Mouse (Mus musculus) brain, embryonic 14.5 days (tissue): ENCODE data around the gene Astn2.

Experiments
- CTCF ChIP-seq: fragments of 200-500 bp; IDR thresholded peaks from 2 replicates; pipeline ENCODE4 v1.5.1; 2012; ENCODE audit warnings: inconsistent platforms, mild to moderate bottlenecking, moderate library complexity, borderline replicate concordance; ENCODE audit not compliant: insufficient read depth, insufficient read length; ENCODE audit errors: extremely low read depth
- POLR2A ChIP-seq: fragments of 200-500 bp; IDR thresholded peaks from 2 replicates; pipeline ENCODE4 v1.6.1; 2012; ENCODE audit warnings: mild to moderate bottlenecking, inconsistent platforms, borderline replicate concordance; ENCODE audit not compliant: poor library complexity, insufficient read depth, insufficient read length, severe bottlenecking; ENCODE audit errors: extremely low read depth

DNA sequence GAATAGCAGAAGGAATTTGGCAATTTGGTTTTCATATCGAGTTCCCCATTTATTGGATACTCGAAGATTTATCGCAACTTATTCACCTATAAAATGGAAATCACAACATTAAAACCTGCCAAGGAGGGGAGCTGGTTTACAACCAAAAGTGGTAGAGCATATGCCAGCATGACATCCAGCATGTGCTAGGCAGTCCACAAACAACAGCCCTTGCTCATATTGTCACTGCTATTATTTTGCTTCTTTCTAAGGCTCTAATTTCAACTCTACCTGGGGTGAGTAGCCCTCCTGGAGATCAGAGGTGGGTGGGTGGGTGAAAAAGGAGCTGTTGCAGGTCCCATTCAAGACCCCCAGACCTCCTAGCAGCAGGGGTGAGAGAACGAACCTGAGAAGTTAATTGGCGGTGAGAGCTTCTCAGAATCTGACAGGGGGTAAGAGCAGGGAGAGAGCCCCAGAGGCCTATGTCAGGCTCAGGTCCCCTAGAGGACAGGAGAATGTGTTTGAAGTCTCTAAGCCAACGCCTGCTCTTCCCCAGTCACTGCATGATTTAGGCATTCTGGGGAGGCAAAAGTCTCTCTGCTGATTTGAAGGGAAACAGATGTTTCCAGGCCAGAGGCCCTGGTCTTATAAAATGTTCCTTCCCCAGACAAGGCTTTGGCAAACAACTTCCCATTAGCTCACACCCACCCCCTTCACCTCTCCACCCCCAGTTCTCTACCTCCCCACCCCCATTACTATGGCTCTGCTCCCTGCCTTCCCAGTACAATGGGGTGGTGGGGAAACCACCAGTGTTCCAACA, 1001.4 kb downstream of the Astn2 start:
- no peak for TF ChIP-seq CTCF
- TF ChIP-seq POLR2A: no peak
